Mouse (Mus musculus) lung, adult 2 months (tissue): ENCODE results near the gene Epo.

Experiments
- CTCF ChIP-seq: fragments of 200-500 bp; IDR thresholded peaks from 2 replicates; pipeline ENCODE4 v1.5.1; 2011; ENCODE audit warnings: mild to moderate bottlenecking, low read length, control low read depth; ENCODE audit not compliant: insufficient read depth
- POLR2A ChIP-seq: fragments of 200-500 bp; IDR thresholded peaks from 2 replicates; pipeline ENCODE4 v1.6.1; 2011; ENCODE audit warnings: low read depth, mild to moderate bottlenecking, control low read depth, low read length, borderline replicate concordance; ENCODE audit errors: extremely low read depth

DNA sequence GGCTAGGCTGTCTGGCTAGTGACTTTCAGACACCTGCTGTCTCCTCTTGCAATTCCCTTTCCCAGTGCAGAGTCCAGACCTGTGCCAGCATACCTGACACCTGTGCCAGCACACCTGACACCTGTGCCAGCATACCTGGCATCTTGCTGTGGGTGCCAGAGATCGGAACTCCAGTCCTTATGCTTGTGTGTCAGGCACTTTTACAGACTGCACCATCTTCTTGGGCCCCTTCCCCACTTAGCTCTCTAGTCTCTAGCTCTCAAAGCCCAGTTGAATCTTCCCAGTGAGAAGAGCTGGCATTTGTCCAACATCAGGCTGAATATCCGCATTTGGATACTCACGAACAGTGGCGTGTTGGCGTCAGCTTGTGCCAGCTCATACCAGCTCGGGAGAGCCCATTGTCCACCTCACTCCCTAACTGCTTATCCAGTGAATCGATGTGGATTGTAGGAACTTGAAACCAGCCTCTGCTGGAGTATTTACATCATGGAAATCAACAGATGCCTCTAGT is 6.3 kb upstream of the Epo start:
- TF ChIP-seq POLR2A (no peak), CTCF (no peak)
